Mouse (Mus musculus) kidney, adult 18-20 months (tissue): ENCODE measurements around the gene Auh.

Experiments
- DNase-seq: peaks from one replicate; pipeline ENCODE4 v3.0.0; 2021

Auh gene

DNA sequence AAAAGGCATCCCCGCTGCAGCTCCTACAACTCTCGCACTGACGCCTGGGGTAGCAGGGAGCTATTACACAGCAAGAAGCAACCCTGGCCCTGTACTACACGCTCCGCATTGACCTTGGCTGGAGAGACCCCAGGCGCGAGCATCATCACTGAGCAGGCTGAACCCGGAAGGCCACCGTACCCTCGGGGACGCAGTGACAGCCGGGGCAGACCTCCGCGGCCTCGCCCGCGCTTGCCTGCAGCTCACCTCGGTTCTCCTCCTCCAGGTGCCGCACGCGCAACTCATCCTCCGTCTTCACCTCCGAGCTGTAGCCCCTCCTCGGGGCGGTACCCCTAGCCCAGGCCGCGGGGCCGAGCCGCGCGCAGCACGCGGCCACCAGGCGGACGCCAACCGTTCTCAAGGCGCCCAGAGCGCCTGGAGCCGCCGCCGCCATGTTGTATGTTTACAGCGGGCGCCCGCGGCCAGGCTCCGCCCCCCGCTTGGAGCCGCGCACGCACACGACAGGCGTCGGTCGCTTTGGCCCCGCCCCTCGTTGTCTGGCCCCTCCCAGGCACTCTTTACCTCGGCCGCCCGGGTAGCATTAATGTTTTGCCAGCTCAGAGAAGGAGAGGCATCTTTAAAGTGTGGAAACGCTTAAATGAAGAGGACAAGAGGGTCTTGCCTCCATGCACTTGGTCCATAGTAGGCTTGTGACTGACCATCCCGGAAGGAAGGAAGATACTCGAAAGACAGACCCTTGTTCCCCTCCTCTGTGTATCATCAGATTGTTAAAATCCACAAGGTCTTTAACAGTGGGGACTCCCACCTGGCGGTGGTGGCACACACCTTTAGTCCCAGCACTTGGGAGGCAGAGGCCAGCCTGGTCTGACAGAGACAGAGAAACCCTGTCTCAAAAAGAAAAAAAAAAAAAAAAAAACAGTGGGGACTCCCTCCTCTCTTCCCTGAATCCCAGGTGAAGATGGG lies at the start of gene Auh:
Auh (minus strand) TSS at position 473 of the 963 bp plus-strand sequence.
- peak; percentile 86 for DNase-seq

DNA sequence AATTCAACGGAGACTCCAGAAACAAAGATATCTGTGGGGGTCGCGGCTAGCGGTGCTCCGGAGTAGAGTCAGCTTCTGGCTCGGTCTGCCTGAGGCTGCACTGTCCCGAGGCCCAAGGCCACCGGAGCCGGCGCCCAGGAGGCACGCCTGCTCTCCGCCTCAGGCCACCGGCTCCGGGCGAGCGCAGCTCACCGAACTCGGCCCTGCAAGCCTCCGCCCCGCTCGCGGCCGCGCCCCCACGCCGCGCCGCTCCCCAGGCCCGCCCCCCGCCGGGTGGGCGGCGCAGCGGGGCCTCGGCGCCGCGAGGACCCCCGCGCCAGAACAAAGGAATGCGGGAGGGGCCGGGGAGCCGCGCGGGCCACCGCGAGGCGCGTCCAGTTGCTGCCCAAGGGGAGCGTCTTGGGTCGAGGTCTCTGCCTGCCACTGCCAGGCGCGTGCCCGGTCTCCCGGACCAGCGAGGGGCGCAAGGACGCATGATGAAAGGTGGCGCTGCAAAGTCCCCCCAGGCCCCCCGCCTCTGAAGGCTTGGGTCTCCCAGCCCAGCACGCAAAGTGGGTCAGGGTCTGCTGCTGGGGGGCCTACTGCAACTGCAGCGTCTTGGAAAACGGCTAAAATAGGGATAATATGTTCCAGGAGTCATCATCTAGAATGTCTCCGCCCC lies 49.0 kb upstream of the Auh start:
- DNase-seq = peak; percentile 55

DNA sequence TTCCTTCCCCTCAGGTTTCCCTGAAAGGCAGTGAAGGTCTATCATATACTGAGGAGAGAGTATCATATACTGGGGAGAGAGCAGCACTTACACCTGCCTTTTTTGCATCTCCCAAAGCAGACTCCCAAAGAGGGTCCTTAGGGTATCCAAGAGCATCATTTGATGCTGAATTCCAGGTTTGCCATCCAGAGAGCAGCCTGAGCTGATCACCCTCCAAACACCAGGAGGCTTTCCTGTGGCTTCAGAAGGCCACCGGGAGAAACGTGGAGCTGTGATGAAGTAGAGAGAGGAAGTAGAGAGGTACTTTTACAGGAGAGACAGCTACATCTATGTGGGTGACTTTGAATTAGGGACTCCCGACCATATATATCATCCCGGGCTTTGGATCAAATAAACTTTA lies 48.3 kb upstream of the Auh start:
- peak; percentile 10 for DNase-seq

DNA sequence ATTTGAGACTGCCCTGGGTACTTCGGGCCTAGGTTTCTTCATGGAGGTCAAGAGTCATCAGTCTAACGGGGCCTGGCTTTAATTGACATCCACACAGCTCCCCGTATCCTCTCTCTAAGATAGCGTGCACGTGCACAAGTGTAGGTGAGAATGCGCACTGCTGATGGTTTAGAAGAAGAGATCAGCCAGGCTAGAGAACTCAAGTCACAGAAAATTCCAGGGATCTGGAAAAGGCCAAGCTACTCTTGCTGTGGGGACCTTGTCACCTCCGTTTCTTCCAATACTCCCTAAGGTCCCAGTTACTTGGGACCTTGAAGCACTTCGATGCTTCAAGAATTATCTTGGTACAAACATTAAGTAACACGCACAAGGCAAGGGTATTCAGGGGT lies 47.7 kb upstream of the Auh start:
- DNase-seq = no peak

DNA sequence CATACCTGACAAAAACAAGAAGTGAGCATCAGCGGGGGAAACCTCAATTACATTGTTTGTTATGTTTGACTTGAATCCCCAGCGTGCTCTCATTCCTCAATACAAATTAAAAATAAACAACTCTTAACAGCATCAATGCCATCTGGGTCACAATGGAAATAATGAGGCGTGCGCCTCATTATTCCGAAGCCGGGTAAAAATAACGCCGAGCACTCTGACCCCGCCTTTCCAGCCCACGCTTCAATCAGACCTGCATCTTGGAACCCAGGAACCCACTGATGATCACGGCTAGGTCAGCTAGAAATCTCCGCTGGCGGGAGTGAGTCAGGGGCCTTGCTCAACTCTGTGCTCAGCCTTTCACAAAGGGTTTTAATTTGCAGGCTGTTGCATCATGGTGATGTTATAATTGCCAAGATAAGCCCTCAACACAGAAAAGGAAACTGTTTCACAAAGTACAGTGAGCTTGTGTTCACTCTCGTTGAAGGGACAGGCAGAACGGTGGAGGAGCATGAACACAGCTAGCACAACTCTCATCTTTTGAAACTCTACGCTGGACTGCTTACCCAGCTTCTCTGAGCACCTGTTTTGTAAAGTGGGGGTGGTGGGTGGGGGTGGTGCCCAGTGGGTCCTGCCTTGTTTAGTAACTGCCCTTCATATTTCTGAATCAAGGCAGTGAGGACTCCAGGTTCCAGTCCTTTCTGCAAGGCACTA lies 47.2 kb upstream of the Auh start:
- peak; percentile 29 for DNase-seq

DNA sequence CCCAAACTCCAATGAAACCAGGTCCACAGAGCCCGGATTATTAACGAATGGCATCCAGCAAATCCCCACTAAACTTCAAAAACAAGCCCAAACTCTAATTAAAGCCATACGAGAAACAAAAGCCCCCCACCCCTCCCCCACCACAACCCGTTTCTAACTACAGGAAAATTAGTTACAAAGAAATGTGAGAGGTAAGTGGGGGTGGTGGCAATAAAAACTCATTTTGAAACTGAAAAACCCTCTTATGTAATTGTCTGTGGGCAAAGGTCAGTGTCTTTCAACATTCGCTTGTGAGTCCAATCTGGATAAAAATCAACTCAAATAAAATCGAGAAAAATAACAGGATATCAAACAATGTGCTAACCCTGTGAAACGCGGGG lies 46.6 kb upstream of the Auh start:
- DNase-seq = peak; percentile 20

DNA sequence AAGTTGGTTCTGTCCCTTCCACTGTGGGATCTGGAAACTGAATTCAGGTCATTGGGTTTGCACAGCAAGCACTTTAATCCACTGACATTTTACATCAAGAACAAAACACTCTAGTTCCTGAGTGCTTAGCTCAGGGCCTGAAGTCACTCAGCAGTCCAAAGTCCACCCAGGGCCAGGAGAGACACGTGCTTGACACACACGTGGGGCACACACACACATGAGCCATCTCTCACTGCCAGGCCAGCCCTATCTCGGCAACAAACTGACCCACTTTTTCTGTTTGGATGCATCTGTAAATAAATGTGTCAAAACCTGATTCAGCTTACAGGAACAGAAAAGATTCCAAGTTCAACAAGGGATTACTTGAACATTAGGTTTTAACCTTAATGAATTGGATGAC lies 45.2 kb upstream of the Auh start:
- peak; percentile 86 for DNase-seq

DNA sequence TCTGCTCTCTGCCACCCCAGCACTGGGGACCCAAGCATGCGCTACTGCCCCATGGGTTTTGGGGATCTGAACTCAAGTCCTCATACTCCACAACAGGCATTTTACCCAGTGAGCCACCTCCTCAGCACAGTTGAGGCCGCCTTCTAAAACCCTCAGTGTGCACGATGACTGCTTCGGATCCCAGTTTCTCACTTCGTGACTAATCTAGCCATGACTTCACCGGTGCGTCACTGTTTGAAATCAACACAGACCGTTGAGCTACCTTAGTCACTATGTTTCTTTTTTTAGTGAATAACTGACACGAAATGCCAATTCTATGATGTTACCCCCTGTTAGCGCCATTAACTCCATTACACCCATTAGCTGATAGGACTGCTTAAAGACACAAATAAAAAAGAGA lies 43.9 kb upstream of the Auh start:
- no peak for DNase-seq

DNA sequence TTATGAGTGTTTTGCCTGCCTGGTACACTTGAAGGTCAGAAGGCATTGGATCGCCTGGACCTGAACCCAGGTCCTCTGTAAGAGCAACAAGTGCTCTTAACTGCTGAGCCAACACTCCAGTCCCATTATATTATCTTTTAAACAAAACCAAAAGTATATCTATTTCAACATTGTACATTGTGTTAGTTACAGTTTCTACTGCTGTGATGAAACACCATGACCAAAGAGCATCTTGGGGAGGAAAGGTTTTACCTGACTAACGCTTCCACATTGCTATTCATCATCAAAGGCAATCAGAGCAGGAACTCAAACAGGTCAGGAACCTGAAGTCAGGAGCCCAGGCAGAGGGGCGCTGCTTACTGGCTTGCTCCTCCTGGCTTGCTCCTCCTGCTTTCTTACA lies 43.1 kb upstream of the Auh start:
- no peak for DNase-seq

DNA sequence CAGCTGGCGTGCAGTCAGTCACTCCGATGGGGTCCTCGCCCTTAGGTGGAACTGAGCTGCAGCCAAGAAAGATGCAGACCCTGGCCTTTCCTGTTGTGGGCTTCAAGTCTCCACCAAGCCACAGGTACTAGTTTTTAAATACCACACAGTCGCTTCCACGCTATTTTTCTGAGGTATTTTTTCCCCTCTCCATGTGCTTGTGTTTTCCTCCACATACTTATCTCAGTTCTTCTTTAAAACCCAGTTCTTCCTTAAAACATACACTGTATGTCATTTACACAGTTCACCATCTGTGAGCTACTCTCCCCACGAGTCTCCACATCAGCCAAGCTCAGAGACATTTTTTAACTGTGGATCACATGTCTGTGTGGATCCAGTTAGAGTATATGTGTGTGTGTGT lies 41.4 kb upstream of the Auh start:
- no peak for DNase-seq

DNA sequence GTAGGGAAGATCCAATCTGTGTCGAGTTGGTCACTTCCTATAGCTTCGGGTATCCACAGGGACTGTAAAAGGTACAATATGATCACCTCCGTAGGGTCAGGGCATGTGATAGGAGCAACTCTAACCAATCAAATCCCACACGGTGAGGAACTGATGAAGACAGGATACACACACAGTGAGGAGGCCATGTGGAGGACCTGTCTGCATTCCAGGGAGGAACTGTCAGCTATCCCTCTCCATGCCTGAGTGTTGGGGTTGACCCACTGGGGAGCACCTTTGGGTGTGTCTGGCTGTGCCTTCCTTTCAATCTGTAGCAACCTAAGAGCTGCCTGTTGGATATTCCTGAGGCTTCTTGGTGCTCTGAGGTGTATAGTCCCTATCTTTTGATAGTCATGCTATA lies 33.4 kb upstream of the Auh start:
- no peak for DNase-seq

DNA sequence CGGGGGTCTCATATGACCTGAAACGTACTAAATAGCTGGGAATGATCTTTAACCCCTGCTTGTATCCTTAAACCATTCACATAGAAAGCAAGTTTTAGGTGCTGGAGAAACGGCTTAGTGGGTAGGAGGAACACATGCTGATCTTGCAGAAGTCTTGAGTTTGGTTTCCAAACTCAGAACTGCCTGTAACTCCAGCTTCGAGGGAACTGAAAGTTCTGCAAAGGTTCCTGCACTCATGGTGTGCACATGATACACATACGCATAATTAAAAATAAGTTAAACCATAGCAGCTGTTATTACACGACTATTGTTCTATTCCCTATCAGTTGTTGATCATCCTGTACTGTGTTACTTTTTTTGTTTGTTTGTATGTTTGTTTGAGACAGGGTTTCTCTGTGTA lies 32.9 kb upstream of the Auh start:
- DNase-seq = no peak

DNA sequence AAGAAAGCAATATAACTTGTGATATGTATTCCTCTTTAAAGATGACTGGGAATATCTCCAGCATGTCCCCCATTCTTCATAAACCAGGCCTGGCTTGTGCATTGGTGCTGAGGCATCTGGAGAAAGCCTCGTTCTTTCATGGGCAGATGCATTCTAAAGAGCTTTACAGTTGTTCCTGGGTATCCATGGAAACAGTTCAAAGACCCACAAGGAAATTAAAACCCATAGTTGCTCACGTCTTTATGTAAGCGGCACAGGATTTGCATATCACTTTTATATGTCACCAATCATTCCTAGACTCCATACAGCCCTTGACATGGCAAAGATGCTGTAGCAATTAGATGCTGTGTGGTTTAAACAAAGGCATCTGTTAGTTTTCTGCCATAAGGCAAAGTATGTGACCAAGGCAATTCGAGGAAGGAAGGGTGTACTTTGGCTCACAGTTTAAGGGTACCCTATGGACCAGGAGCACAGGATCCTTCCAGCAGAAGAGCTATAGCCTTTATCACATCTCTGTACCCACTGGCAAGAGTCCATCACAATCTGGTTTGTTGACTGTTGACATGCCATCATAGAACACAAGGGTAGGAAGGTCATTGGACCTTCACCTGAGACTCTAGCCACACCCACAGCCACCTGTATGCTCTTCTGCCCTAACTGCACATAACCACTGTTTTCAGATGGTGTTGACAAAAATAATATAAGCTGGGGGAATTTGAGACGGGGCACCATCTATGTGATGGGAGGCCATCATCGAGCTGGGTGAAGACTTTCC lies 24.5 kb upstream of the Auh start:
- DNase-seq = no peak

DNA sequence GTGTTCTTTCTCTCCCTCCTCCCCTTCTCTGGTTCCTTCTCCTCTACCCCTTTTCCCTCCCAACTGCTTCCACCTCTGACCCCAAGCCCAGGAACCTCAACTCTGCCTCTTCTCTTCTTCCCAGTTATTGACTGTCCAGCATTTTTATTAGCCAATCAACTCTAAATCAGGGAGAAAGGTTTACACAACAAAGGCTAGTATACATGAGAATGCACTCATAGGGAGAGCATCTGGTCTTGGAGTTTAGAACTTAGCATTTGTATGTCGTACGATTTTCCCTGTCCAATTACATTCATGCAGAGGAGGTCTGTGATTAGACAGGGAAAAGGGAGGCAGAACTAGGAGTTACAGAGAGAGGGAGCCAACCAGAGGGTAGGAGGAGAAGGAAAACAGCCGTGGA lies 19.7 kb upstream of the Auh start:
- DNase-seq = no peak

DNA sequence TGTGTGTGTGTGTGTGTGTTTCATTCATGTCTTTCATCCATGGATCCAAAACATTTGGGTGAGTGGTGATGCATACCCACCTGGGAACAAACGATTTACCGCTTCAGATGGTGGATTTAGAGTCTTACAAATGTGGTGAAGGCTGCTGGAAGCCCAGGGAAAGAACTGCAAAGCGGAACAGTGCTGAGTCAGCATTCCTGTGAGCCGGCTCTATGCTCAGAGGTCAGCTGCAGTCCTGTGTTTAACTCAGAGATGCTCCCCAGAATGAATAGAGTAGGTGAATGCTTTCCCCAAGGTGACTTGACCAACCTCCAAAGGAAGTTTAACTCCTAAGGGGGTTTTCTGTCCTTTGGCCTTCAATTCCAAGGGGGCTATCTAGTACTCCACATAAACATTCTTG lies 18.1 kb upstream of the Auh start:
- no peak for DNase-seq

DNA sequence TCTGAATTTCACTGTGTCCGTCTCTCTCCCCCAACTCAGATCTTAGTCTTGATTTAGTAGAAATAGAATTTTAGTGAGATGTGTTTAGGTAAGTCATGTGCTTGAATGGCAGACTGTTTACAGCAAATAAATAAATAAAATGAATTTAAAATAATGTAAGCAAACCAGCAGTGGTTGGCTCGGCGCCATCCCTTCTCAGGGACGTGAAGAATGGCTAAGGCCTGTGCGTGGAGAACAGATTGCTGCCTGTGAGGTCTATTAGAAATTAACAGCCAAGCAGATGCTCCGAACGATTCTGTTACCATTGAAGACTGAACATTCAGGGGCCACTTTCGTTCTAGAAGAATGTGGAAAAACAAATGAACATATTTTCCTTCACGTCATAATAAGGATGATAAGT lies 16.3 kb upstream of the Auh start:
- no peak for DNase-seq

DNA sequence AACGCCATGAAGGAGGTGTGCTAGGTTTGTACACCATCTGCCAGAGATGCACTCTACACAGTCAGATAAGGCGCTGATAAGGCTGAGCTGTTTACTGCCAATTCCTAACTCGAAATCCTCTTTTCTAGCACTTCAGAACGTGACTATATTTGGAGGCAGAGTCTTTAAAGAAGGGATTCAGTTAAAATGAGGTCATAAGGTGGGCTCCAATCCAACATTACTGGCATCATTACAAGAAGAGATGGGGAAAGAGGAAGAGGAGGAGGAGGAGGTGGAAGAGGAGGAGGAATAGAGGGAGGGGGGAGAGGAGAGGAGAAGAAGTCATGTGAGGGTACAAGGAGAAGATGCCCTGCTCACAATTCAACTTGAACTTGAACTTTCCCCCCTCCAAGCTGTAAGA lies 14.6 kb upstream of the Auh start:
- DNase-seq = no peak

DNA sequence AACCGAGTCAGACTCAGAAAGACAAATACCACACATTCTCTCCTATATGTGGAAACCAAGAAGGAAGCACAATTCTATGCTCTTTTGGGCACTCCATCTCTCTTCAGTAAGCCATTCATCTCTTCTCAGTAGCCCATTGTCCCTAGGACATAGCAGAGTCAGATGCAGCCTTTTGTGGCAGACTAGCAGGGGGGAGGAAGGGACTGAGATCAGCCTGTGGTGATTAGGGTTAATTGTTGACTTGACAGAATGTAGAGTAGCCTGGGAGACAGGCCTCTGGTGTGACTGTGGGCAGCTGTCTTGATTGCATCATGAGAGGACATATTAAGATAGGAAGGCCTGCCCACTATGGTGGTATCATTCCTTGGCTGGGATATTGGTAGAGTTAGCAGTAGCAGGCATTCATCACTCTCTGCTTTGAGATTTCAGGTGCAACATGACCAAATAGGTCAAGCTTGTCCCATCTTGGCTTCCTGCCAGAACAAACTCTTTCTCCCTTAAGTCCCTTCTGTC lies 13.5 kb upstream of the Auh start:
- DNase-seq = no peak

DNA sequence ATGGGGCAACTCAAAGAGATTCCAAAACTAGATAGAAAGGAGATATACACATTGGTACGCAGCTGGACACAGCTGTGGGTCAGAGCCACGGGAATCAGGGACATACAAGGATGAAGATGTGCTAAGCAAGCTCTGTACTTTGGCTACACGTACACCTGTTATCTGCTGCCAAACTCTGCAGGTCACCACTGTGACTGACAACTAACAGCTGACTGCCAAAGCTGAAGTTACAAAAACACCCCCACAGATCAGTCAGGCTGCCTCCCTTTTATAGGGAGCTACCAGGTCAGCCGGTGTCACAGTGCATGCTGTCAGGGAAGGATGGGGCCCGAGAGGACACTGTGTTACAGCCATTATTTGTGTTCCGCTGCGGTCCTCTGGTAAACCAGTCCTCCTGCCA lies 11.5 kb upstream of the Auh start:
- no peak for DNase-seq

DNA sequence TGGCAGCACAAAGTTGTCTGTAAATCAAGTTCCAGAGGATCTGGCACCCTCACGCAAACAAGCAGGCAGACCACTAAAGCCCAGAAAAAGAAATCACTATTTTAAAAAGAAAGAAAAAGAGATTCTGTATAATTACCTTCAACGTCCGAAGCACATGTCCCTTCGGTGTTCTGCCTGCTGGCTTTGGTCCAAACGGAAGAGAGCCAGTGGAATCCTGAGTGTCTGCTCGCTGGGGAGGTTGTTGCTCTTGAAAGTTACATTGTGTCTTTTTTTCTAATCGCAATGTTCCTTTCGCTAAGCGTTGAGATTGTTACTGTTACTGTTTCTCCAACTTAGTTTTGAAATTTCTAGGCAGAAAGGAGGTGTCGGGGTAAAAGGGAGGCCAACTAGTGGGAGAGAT lies 1.1 kb upstream of the Auh start:
- no peak for DNase-seq

DNA sequence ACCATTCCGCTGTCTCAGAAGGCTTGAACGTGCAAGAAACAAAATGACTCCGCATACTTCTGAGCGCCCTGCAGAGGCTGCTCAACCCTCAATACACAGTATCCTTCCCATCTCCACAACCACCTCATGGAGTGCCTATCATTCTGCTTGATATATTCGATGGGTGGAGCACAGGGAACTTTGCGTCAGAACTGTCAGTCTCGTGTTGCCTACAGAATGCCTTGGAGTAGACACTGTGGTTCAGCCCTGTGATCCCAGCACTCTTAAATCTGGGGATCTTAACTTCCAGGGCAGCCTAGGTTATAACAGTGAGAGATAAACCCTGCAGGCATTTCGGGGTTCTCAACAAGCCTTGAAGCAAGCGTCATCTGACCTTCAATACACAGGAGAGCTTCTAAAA lies 1.1 kb downstream of the Auh start:
- DNase-seq = no peak

DNA sequence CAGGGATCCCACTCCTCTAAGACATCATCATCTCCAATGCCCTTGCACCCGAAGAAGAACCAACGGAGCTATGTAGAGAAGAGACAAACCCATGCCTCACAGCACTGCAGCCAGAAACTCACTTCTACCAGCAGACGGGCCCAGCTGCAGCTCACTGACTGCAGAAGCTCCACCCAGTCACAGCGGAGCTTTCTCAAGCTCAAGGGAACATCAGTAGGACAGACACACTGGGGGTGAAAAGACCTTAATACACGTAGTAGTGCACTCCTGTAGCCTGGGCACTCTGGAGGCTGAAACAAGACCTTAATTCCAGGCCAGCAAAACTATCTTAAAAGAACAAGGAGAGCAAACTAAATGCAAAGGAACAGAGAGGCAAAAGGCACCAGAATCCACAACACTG lies 5.0 kb downstream of the Auh start:
- DNase-seq = no peak

DNA sequence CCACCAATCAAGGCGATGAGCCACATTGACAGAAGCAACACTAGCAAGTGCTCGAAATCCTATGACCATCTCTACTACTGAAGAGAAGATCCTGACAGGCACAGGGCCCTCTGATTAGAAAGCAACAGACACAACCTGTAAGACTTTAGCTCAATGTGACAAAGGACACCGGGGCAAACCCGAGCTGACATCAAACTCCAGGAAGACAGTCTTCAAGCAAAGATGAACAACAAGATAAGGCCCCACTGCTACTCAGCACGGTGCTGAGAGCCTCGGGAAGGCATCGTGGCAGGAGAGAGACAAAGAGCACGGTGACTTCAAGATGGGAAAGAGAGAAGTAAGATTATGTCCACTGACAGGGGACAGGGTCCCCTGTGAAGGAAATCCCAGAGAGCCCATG lies 7.5 kb downstream of the Auh start:
- no peak for DNase-seq
